Mouse (Mus musculus) skeletal muscle tissue, adult 2 months (tissue): ENCODE data around the gene Map3k3.
"Not testable (repeated sequence)": the region's sequence is repeated elsewhere in the genome, so short reads cannot be mapped to it uniquely, and the experiment has no call there.

Experiments used
- DNase-seq: peaks from one replicate; pipeline ENCODE4 v3.0.0-alpha.2; 2012; ENCODE audit warnings: low read depth, low spot score

The Map3k3 gene

GRCm38 (mm10) chr11:106076321-106076720 lies 8.1 kb upstream of the Map3k3 start:
- peak; percentile 38 for DNase-seq

GRCm38 (mm10) chr11:106084911-106085561 lies 623 bp downstream of the Map3k3 start:
- DNase-seq, result peak; percentile 45

- DNase-seq, result no peak
Observed at GRCm38 (mm10) chr11:106098223-106098622, 13.8 kb downstream of the Map3k3 start.

- no peak for DNase-seq
Observed at GRCm38 (mm10) chr11:106102866-106103265, 18.5 kb downstream of the Map3k3 start.

GRCm38 (mm10) chr11:106106047-106106587 lies 21.7 kb downstream of the Map3k3 start:
- no peak for DNase-seq

GRCm38 (mm10) chr11:106111688-106112087 lies 27.3 kb downstream of the Map3k3 start:
- DNase-seq, result no peak

GRCm38 (mm10) chr11:106122221-106122620 lies 37.8 kb downstream of the Map3k3 start:
- DNase-seq, result no peak

GRCm38 (mm10) chr11:106122736-106123135 lies 38.3 kb downstream of the Map3k3 start:
- peak; percentile 25 for DNase-seq

- no peak for DNase-seq
Observed at GRCm38 (mm10) chr11:106124784-106125183, 40.4 kb downstream of the Map3k3 start.

- no peak for DNase-seq
Observed at GRCm38 (mm10) chr11:106125827-106126226, 41.4 kb downstream of the Map3k3 start.

GRCm38 (mm10) chr11:106126727-106127373 lies 42.4 kb downstream of the Map3k3 start:
- not testable (repeated sequence) for DNase-seq

- DNase-seq, result no peak
Observed at GRCm38 (mm10) chr11:106129477-106129876, 45.1 kb downstream of the Map3k3 start.

- no peak for DNase-seq
Observed at GRCm38 (mm10) chr11:106132516-106132915, 48.1 kb downstream of the Map3k3 start.

GRCm38 (mm10) chr11:106134580-106135528 lies 50.4 kb downstream of the Map3k3 start:
- DNase-seq, result peak; percentile 75

GRCm38 (mm10) chr11:106151219-106151618 lies 66.8 kb downstream of the Map3k3 start:
- no peak for DNase-seq

GRCm38 (mm10) chr11:106152132-106152531 lies 67.7 kb downstream of the Map3k3 start:
- DNase-seq, result no peak

- DNase-seq, result no peak
Observed at GRCm38 (mm10) chr11:106154091-106154490, 69.7 kb downstream of the Map3k3 start.

- DNase-seq, result no peak
Observed at GRCm38 (mm10) chr11:106154770-106155169, 70.4 kb downstream of the Map3k3 start.

- DNase-seq, result no peak
Observed at GRCm38 (mm10) chr11:106155761-106156160, 71.3 kb downstream of the Map3k3 start.

GRCm38 (mm10) chr11:106156257-106156656 lies 71.8 kb downstream of the Map3k3 start:
- no peak for DNase-seq

GRCm38 (mm10) chr11:106157154-106157553 lies 72.7 kb downstream of the Map3k3 start:
- no peak for DNase-seq
